Mouse (Mus musculus): ENCODE measurements around the gene Bdh1. TPM values are rescaled to one million over a fixed set of nuclear protein-coding genes. Genes with fewer than 3 reads are reported as not detected.
"Not testable (repeated sequence)": the region's sequence is repeated elsewhere in the genome, so short reads cannot be mapped to it uniquely, and the experiment has no call there.

Gene Bdh1
- 42.8 and 47.2 TPM in 2 replicates for polyA plus RNA-seq (2014; fragmentation: Nextera tagmentation; extraction: Ambion mirVana)

GRCm38 (mm10) chr16:31422000-31422399, at the start of gene Bdh1:
TSS of gene Bdh1 (plus strand) at chr16:31422280.
- Histone ChIP-seq H3K36me3 (ENCODE audit: control insufficient read depth, insufficient read depth, low read length) (no peaks in the 10 kb centered on the region), H3K4me2 (peak within 1 kb of the TSS; percentile 31; the same call in 1 of the 2 replicates), H3K27me3 (replicated peaks; ENCODE audit: control insufficient read depth, insufficient read depth, low read length) (no peaks in the 10 kb centered on the region; the same call in 1 of the 2 replicates), H3K4me1 (replicated peaks; ENCODE audit: control insufficient read depth, insufficient read depth, low read length) (peaks cover 17% of the 10 kb centered on the region), H3K27ac (ENCODE audit: low read depth, low read length) (no peak within 1 kb of the TSS), H3K4me3 (ENCODE audit: low read depth, low read length) (peak within 1 kb of the TSS; percentile 20), H3K9me3 (ENCODE audit: control insufficient read depth, low read length) (no peaks in the 10 kb centered on the region), H3K9ac (ENCODE audit: low read depth, low read length) (no peak within 1 kb of the TSS)
- no peak for DNase-seq (ENCODE audit: low spot score)
- 64% methylated on average over 9 of the region's 9 CpGs for WGBS
- no peak for ATAC-seq (replicated peaks; ENCODE audit: low FRiP score)

- not testable (repeated sequence) for H3K4me1 ChIP-seq (replicated peaks; ENCODE audit: control insufficient read depth, insufficient read depth, low read length); H3K27ac ChIP-seq (ENCODE audit: low read depth, low read length); H3K36me3 ChIP-seq (ENCODE audit: control insufficient read depth, insufficient read depth, low read length); H3K4me3 ChIP-seq (ENCODE audit: low read depth, low read length); H3K9me3 ChIP-seq (ENCODE audit: control insufficient read depth, low read length); ATAC-seq (replicated peaks; ENCODE audit: low FRiP score); H3K4me2 ChIP-seq; DNase-seq (ENCODE audit: low spot score); H3K27me3 ChIP-seq (replicated peaks; ENCODE audit: control insufficient read depth, insufficient read depth, low read length); H3K9ac ChIP-seq (ENCODE audit: low read depth, low read length)
- WGBS = 83% methylated on average over 3 of the region's 3 CpGs
These were observed 49.8 kb upstream of the Bdh1 start for GRCm38 (mm10) chr16:31372316-31372715.

- H3K27me3 ChIP-seq (replicated peaks; ENCODE audit: control insufficient read depth, insufficient read depth, low read length); DNase-seq (ENCODE audit: low spot score); H3K4me2 ChIP-seq; H3K9me3 ChIP-seq (ENCODE audit: control insufficient read depth, low read length); H3K27ac ChIP-seq (ENCODE audit: low read depth, low read length); ATAC-seq (replicated peaks; ENCODE audit: low FRiP score); H3K4me3 ChIP-seq (ENCODE audit: low read depth, low read length); H3K9ac ChIP-seq (ENCODE audit: low read depth, low read length); H3K36me3 ChIP-seq (ENCODE audit: control insufficient read depth, insufficient read depth, low read length); H3K4me1 ChIP-seq (replicated peaks; ENCODE audit: control insufficient read depth, insufficient read depth, low read length): not testable (repeated sequence)
- WGBS = 76% methylated on average over 4 of the region's 4 CpGs
These were observed 46.0 kb upstream of the Bdh1 start for GRCm38 (mm10) chr16:31375877-31376582.

- not testable (repeated sequence) for H3K4me1 ChIP-seq (replicated peaks; ENCODE audit: control insufficient read depth, insufficient read depth, low read length); H3K9me3 ChIP-seq (ENCODE audit: control insufficient read depth, low read length); DNase-seq (ENCODE audit: low spot score); H3K4me3 ChIP-seq (ENCODE audit: low read depth, low read length); H3K27me3 ChIP-seq (replicated peaks; ENCODE audit: control insufficient read depth, insufficient read depth, low read length); H3K36me3 ChIP-seq (ENCODE audit: control insufficient read depth, insufficient read depth, low read length); H3K27ac ChIP-seq (ENCODE audit: low read depth, low read length); H3K9ac ChIP-seq (ENCODE audit: low read depth, low read length); H3K4me2 ChIP-seq; ATAC-seq (replicated peaks; ENCODE audit: low FRiP score)
- 86% methylated on average over 3 of the region's 3 CpGs for WGBS
These were observed 33.8 kb upstream of the Bdh1 start for GRCm38 (mm10) chr16:31388269-31388668.

GRCm38 (mm10) chr16:31399231-31399630, 22.8 kb upstream of the Bdh1 start:
- H3K27ac ChIP-seq (ENCODE audit: low read depth, low read length) = no peak overlapping the region; the same call in 1 of the 2 replicates
- no peaks in the 10 kb centered on the region for H3K36me3 ChIP-seq (ENCODE audit: control insufficient read depth, insufficient read depth, low read length)
- DNase-seq (ENCODE audit: low spot score) = peak; percentile 29
- H3K4me3 ChIP-seq (ENCODE audit: low read depth, low read length) = no peak overlapping the region
- 68% methylated on average over 2 of the region's 2 CpGs for WGBS
- no peak overlapping the region for H3K9ac ChIP-seq (ENCODE audit: low read depth, low read length)
- ATAC-seq (replicated peaks; ENCODE audit: low FRiP score) = peak; percentile 72
- H3K27me3 ChIP-seq (replicated peaks; ENCODE audit: control insufficient read depth, insufficient read depth, low read length) = no peaks in the 10 kb centered on the region
- H3K4me2 ChIP-seq = no peak overlapping the region
- no peaks in the 10 kb centered on the region for H3K9me3 ChIP-seq (ENCODE audit: control insufficient read depth, low read length)
- H3K4me1 ChIP-seq (replicated peaks; ENCODE audit: control insufficient read depth, insufficient read depth, low read length) = no peaks in the 10 kb centered on the region

- H3K9ac ChIP-seq (ENCODE audit: low read depth, low read length) = no peak overlapping the region
- H3K9me3 ChIP-seq (ENCODE audit: control insufficient read depth, low read length) = no peaks in the 10 kb centered on the region
- ATAC-seq (replicated peaks; ENCODE audit: low FRiP score) (no peak), DNase-seq (ENCODE audit: low spot score) (peak; percentile 9)
- no peaks in the 10 kb centered on the region for H3K27me3 ChIP-seq (replicated peaks; ENCODE audit: control insufficient read depth, insufficient read depth, low read length)
- H3K4me3 ChIP-seq (ENCODE audit: low read depth, low read length) = no peak overlapping the region
- H3K27ac ChIP-seq (ENCODE audit: low read depth, low read length) = no peak overlapping the region
- no peaks in the 10 kb centered on the region for H3K4me1 ChIP-seq (replicated peaks; ENCODE audit: control insufficient read depth, insufficient read depth, low read length)
- 85% methylated on average over 11 of the region's 11 CpGs for WGBS
- no peak overlapping the region for H3K4me2 ChIP-seq
- H3K36me3 ChIP-seq (ENCODE audit: control insufficient read depth, insufficient read depth, low read length) = no peaks in the 10 kb centered on the region
These were observed 21.0 kb upstream of the Bdh1 start for GRCm38 (mm10) chr16:31400908-31401692.

GRCm38 (mm10) chr16:31402096-31402495, 20.0 kb upstream of the Bdh1 start:
- ATAC-seq (replicated peaks; ENCODE audit: low FRiP score) = no peak
- H3K36me3 ChIP-seq (ENCODE audit: control insufficient read depth, insufficient read depth, low read length) = no peaks in the 10 kb centered on the region
- H3K4me1 ChIP-seq (replicated peaks; ENCODE audit: control insufficient read depth, insufficient read depth, low read length) = no peaks in the 10 kb centered on the region
- H3K4me3 ChIP-seq (ENCODE audit: low read depth, low read length) = no peak overlapping the region
- no peaks in the 10 kb centered on the region for H3K9me3 ChIP-seq (ENCODE audit: control insufficient read depth, low read length)
- WGBS = 41% methylated on average over 8 of the region's 8 CpGs
- no peak overlapping the region for H3K27ac ChIP-seq (ENCODE audit: low read depth, low read length)
- H3K27me3 ChIP-seq (replicated peaks; ENCODE audit: control insufficient read depth, insufficient read depth, low read length) = no peaks in the 10 kb centered on the region
- no peak overlapping the region for H3K9ac ChIP-seq (ENCODE audit: low read depth, low read length)
- no peak overlapping the region for H3K4me2 ChIP-seq
- DNase-seq (ENCODE audit: low spot score) = peak; percentile 26

- no peak overlapping the region for H3K9ac ChIP-seq (ENCODE audit: low read depth, low read length)
- 86% methylated on average over 4 of the region's 4 CpGs for WGBS
- H3K36me3 ChIP-seq (ENCODE audit: control insufficient read depth, insufficient read depth, low read length) = no peaks in the 10 kb centered on the region
- H3K27me3 ChIP-seq (replicated peaks; ENCODE audit: control insufficient read depth, insufficient read depth, low read length) = no peaks in the 10 kb centered on the region
- no peak overlapping the region for H3K4me2 ChIP-seq
- no peak for ATAC-seq (replicated peaks; ENCODE audit: low FRiP score)
- no peaks in the 10 kb centered on the region for H3K4me1 ChIP-seq (replicated peaks; ENCODE audit: control insufficient read depth, insufficient read depth, low read length)
- H3K27ac ChIP-seq (ENCODE audit: low read depth, low read length) = no peak overlapping the region
- H3K9me3 ChIP-seq (ENCODE audit: control insufficient read depth, low read length) = no peaks in the 10 kb centered on the region
- DNase-seq (ENCODE audit: low spot score) = peak; percentile 21
- H3K4me3 ChIP-seq (ENCODE audit: low read depth, low read length) = no peak overlapping the region
These were observed 18.1 kb upstream of the Bdh1 start for GRCm38 (mm10) chr16:31403971-31404370.

All from liver, embryonic 11.5 days (tissue).